Mouse (Mus musculus) megakaryocyte-erythroid progenitor cell, adult 5-6 weeks (primary cell): ENCODE data around the gene Abo. TPM values are rescaled to one million over a fixed set of nuclear protein-coding genes. Genes with fewer than 3 reads are reported as not detected.
"Not testable (repeated sequence)": the region's sequence is repeated elsewhere in the genome, so short reads cannot be mapped to it uniquely, and the experiment has no call there.

ENCODE experiments used
- ATAC-seq: replicated peaks from 2 replicates; pipeline ENCODE4 v1.8.0; 2016; ENCODE audit warnings: mild to moderate bottlenecking, inconsistent platforms; ENCODE audit not compliant: severe bottlenecking, poor library complexity, low FRiP score, low TSS enrichment
- total RNA-seq, 2 experiments: library from RNA; stranded (forward) in 1 of 2; stranded (reverse) in 1 of 2; fragments of 200-1000, 215-1000 nt in 1 of 2; fragments of >200 nt in 1 of 2; fragmentation: Nextera tagmentation in 1 of 2; gene quantifications; 2 replicates each; pipeline ENCODE4 v1.2.3; 2014 to 2017

Abo gene
- total RNA-seq (2014; fragmentation: Nextera tagmentation), result not detected in 2 replicates
- total RNA-seq (2017), result not detected in 2 replicates

DNA sequence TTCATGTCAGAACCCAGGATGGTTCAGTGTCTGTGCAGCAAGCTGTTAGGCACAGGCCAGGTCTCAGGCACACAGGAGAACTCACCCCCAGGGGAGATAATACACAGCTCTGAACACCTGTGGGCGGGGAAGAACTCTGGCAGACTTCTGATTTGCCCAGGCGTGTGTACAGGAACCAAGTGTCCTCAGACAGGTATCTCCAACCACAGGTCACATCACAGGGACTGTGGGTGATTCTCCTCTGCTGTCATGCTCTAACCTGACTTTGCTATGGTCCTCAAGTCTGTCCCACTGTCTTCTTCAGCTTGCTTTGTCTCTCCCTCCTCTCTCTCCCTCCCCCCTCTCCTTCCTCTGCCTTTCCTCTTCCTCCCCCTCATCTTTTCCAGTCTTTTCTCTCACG, at the start of gene Abo:
TSS of gene Abo (minus strand) at position 101 of the 400 bp plus-strand sequence.
- ATAC-seq, result no peak

DNA sequence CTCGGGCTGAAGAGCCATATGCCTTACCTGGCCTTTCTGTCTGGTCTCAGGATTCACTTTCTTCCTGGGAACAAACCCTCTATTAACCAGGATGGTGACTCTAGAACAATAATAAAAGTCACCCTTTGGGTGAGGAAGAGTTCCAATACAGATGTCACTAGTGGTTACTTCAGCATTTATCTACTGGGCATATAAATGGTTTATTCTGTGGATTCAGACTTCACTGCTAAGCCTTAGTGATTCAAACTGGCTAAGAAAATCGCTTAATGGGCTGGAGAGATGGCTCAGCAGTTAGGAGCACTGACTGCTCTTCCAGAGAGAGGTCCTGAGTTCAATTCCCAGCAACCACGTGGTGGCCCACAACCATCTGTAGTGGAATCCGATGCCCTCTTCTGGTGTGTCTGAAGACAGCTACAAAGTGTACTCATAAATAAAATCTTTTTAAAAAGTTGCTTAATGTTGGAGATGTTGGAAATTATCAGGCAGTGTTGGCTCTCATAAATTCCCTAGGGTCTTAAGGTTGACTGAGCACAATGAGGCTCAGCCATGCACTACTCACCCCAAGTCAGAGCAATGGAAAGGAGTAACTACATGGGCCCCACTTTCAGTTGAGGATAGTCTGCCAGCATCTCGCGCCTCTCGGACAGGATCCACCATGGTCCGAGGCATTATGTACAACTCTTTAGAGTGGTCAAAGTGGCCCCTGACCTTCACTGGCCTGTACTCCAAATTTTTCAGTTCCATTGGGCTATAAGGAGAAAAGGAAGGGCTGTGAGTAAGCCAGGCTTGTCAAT, 49.6 kb upstream of the Abo start:
- ATAC-seq, result no peak

DNA sequence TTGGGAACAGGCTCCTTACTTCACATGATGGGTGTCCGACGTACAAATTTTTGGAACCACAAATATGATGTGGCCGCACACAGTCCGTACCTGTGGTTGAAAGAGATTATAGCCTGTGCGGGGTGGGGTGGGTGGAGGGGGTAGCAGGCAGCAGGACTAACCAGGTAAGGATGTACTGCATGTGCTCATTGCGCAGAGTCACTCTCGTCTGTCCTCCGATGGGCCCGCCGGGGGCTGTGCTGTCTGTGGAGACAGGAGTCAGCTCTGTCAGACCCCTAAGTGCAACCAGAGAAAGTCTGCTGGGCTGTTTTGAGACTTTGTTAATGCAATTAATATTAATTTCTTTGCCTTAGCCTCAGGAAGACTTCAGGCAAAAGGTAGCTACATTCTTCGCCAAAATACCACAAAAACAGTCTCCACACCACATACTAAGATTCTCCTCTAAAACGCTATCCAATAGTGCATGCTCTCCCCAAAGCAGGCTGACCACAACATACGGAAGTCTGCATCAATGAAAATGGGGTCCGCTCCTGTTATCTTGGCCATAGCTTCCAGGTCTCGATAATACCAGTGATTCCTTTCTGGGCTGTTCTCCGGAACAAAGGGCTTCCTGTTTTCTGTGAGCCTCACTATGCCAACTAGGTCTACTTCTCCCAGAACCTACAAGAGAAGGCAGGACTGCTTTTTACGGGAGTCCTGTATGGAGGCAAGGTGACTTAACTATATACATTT, 48.8 kb upstream of the Abo start:
- no peak for ATAC-seq

DNA sequence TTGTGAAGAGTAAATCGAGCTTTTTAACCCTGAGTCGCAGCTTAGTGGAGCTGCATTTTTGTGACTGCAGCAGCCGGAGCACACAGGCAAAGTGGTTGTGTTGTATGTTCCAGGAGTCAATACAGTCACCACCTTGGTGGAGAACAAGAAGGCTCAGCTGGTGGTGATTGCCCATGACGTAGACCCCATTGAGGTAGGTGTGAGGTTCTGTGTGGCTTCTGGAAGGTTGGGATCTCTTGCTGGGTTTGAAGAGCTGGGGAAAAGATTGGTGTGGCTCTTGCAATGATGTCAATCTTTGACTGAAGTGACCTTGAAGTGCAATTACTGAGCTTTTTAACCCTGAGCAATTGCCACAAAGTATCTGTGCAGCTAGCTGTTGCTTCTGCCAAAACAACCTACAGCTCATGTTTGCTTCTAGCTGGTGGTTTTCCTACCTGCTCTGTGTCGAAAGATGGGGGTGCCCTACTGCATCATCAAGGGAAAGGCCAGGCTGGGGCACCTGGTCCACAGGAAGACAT, 47.5 kb upstream of the Abo start:
- ATAC-seq, result no peak

DNA sequence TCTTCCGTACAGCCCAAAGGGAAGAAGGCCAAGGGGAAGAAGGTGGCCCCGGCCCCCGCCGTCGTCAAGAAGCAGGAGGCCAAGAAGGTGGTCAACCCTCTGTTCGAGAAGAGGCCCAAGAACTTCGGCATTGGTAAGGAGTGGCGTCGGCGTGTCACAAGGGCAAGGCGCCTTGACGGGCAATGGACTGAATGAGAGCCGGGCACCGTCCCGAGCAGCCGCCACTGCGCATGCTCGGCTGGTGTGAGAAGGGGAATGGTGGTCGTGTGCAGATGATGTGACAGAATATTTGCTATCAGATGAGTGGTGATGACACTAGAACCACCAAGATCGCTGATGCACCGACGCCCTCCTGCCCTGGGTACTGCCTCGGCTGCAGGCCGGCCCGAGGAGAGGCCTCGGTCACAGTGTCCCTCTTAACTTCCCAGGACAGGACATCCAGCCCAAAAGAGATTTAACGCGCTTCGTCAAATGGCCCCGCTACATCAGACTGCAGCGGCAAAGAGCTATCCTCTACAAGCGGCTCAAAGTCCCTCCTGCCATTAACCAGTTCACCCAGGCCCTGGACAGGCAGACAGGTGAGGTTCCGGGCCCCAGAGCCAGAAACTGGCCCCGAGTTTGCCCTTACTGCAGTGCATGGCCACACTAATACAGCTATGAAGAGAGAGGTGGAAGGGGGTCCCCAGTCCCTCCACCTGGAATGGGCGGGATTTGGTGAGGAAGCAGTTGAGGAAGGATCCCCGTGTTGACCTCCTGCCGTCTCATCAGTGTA, 46.4 kb upstream of the Abo start:
- ATAC-seq, result peak; percentile 46

DNA sequence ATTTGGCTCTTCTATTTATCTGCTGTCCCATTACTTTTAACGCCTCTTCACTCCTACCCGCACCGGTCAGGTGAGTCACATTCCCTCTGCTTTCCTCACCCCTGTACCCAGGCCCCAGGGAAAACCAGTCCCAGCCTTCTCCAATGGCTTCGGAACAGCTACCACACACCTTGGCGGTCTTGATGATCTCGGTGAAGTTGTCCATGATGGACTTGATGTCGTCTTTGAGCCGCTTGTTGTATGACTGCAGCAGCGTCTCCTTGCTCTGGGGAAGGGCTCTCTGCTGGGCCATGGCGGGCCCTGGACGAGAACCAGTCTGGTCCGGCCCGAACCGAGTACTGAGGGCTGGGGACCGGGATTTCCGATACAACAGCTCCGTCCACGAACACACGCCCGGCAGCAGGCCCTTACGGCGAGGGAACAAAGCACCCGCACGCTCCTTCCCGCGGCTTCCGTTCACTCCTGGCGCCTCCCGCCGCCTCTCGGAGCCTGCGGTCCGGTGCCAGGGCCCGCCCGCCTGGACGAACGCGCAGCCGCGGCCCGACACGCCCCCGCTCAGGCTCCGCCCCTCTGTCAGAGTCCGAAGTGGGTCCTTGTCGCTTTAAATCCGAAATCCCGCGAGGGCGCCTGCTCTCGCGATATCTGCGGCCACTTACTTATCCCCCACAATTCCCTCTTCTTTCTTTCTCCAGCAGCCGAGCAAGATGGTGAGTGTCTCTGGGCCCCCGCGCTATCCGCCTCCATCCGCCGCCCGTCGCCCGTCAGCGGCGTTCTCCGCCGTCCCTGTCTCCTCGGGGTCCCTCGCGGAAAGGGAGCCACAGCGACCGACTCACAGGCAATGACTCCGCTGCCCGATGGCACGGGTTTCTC, 45.6 kb upstream of the Abo start, which contains the start of the genes Med22 and Rpl7a:
TSS of gene Med22 (minus strand) at position 554 of the 870 bp plus-strand sequence.
TSS of gene Rpl7a (plus strand) at position 641 of the 870 bp plus-strand sequence.
- peak; percentile 81 for ATAC-seq

DNA sequence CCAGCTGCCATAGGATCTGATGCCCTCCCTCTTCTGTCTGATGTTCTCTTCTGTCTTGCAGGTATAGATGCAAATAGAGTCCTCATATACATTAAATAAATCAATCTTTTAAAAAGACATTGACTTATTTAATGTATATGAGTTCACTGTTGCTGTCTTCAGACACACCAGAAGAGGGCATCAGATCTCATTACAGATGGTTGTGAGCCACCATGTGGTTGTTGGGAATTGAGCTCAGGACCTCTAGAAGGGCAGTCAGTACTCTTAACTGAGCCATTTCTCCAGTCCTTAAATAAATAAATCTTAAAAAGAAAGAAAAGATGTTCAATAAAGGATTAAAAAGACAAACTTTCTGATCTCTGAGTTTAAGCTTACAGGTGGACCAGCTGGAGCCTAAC, 44.6 kb upstream of the Abo start:
- no peak for ATAC-seq

DNA sequence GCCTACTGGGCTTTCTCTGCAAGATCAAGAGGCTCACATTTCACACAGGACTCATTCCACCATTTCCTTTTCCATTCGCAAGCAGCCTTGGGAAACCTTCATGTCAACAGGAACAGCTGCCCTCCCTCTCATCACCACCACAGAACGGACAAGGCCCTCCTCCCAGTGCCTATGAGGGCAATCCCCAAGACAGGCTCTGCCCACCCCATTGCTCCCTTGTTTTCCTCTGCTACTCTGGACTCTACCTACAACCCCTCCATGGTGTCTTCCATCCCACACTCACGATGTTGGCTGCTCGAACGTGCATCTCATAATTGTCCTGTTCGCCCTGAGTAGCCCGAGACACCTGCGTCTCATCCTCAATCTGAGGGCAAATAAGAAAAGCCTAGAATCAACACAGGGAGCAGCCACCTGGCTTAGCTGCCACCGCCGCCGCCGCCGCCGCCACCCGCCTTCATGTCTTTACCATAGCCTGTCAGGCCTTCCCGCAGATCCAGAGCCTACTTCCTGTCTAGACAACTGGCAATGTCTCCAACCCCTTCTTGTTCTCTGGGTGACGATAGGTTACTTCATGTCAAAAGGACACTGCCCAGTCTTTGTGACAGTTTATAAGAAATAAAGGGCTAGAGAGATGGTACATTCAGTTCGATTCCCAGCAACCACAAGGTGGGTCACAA, 44.1 kb upstream of the Abo start:
- no peak for ATAC-seq

DNA sequence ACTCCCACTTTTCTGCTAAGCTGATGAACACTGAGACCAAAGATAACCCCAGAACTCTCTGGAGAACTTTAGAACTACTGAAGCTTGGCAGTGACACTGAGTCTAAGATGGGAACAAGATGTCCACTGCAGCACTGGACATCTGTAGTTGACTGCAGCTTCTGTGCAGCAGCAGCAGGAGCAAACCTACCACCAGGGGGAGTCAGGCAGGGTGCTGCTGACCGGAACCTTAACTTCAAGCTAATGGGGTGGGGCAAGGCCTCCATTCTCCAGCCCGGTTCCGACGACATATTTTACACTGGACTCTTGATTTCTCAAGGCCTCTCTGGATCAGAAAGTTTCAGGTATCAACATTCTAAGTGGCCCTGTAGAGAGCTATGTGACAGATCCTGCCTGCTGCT, 42.3 kb upstream of the Abo start:
- no peak for ATAC-seq

DNA sequence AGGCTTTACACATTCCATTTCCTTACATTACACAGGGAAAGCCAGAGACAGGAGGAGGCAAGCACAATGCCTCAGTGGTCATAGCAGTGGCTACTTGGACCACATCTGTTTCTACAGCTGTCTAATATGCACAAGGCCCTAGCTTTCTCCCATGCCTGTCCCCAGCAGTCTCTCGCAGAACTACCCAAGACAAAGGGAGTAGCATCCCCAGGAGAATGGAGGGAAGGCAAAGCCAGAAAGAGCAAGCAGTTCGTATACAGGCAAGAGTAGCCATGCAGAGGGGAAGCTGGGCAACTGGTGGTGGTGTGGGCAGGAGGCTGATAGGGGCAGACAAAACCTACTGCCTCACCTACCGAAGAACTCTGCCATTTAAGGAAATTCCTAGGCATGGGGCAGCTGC, 41.7 kb upstream of the Abo start:
- ATAC-seq, result no peak

DNA sequence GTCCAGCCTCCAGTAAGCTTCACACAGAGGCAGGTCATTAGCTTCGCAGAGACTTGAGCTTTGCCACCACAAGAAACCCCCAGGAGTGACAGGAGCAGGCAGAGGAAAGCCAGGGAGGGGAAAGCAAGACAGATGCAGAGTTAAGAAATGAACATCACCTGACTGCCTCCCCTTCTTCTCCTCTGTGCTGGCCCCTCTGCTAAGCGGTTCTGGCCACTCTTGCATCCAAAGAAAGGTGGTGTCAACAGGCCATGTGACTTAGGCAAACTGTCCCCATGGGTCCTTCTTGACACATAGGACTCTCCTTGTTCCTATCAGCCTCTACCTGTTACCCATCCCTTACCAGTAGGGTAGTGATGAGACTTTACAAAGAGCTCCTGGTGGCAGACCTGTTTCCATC, 41.2 kb upstream of the Abo start:
- ATAC-seq, result no peak

DNA sequence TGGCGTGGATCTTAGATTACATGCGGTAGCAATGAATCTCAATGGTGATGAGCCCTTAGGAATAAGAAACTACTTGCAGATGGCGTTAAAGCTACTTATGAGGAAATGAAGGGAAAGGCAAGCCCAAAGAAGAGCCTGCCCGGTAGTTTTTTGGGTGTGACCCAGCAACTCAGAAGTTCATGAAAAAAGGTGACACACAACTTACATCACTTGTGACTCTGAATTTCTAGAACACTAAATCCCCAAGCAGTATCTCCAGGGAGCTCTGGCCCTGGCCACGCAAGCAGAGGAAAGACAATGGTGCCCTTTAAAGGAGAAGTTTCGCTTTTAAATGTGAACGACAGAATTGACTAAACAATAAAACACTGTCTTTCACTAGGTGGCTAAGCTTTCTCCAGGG, 38.5 kb upstream of the Abo start:
- no peak for ATAC-seq

DNA sequence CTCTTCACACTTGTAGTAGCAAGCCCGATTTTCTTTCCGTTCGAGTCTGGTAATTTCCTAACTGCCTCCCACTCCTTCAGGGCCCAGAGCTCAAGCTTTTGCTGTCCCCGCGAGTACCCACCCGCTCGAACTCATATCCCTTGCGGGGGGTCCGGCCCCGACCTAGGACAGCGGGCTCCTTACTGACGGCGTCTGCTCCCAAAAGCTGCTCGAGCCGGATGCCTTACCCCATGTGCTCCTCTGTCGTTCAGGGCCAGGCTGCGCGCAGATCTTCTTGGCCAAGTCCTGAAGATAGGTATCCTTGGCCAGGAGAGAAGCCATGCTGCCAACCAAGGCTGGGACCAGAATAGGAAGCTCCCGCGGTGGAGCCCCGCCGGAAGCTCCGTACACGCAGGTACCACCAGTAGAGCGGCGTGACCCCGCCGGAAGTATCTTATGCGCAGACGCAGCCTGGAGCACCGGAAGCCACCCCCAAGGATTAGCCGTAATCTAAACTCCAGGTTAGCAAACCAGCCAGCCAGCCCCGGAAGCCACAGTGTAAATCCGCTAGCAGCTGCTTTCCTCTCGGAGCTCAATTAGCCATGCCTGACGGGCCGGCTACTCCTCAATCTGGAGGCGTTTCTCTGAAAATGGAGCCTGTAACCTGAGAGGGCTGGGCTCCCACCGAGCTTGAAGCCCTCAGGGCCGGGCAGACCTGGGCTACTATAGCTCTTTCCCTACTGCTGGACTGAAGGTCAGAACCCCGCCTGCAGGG, 37.9 kb upstream of the Abo start, which contains the start of gene Surf6:
TSS of gene Surf6 (minus strand) at position 413 of the 754 bp plus-strand sequence.
- ATAC-seq, result peak; percentile 97

DNA sequence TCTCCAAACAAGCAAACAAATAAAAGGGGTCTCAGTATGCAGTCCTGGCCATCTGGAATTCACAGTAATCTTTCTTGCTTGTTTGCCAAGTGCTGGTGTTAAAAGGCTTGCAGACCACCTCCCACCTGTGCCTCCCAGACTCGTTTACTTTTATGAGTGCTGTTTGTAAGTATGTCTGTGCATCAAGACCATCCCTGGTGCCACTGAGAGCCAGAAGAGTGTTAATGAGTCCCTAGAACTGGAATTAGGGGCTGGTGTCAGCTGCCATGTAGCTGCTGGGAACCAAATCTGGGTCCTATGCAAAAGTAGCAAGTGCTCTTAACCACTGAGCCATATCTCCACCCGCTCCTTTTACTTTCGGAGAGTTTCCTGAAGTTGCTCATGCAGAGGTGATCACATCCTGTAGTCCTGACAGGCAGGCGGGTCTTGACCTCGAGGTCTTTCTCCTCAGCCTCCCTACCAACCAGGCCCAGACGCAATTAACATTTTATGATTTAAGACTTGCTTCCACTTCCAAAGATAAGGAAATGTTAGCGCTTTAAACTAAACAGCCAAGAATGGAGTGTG, 37.1 kb upstream of the Abo start:
- no peak for ATAC-seq

DNA sequence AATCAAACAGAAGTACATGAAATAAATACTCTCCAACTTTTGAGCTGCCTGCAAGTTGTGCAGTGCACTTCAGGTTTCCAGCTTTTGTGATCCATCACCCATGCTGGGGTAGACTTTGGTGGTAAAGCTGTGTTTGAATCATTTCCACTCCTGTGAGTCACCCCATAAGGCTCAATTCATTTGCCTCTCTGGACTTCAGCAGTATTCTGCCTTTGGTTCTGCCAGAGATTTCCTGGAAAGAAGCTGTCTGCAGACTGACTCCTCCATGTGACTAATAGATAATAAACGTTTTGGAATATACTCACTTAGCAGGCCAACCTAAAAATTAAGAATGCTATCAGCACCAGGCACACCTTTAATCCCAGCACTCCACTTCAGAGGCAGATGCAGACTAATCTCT, 36.0 kb upstream of the Abo start:
- ATAC-seq, result no peak

DNA sequence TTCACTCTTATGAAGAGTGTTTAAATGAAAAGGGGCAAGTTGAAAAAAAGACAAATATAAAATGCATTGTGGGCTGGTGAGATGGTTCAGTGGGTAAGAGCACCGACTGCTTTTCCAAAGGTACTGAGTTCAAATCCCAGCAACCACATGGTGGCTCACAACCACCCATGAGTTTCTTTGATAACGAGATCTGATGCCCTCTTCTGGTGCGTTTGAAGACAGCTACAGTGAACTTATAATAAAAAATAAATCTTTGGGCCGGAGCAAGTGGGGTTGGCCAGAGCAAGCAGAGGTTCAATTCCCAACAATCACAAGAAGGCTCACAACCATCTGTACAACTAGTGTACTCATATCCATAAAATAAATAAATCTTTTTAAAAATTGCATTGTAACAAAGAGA, 31.1 kb upstream of the Abo start:
- ATAC-seq, result no peak

DNA sequence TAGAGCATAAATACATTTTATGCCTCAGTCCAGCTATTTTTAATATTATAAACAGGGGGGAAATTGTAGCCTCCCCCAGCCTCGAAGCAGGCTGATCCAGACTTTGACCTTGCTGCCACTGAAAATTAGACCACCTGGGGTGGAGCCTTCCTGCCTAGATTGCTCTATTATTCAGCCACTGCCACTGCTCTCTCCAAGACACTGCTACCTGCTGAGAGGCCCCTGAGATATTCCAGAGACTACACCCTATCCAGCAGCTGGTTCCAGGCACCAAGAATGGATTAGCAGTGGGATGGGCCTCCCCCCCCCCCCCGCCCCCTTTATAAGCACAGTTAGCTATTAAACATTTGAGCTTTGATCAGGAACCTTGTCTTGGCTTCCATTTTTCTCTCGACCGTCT, 21.4 kb upstream of the Abo start:
- not testable (repeated sequence) for ATAC-seq
